Mouse (Mus musculus) naive thymus-derived CD4-positive, alpha-beta T cell, adult 2 months (primary cell): Measurements from ENCODE around the gene Coq10b.

Experiments used
- DNase-seq: peaks from one replicate; pipeline ENCODE4 v3.0.0-alpha.2; 2011; ENCODE audit warnings: low read depth

Coq10b gene

GRCm38 (mm10) chr1:55106919-55107585 is 54.5 kb downstream of the Coq10b start:
- no peak for DNase-seq

DNA sequence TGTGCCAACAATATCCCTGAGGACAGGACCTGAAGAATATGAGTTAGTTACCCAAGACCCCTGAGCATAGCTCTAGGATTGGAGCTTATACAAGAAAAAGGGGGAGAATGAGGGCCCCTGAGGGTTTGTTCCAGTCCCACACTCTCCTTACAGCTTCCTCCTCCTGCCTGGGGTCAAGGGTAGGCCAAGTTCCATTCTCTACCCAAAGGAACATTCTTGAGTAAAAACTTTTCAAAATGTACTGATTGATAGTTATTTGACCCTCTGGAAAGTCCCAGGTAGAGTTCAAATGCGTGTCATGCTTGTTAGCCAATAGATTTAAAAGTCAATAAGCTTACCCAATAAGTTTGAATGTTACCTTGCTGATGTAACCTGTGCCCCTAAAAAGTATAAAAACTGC is 55.1 kb downstream of the Coq10b start:
- no peak for DNase-seq

DNA sequence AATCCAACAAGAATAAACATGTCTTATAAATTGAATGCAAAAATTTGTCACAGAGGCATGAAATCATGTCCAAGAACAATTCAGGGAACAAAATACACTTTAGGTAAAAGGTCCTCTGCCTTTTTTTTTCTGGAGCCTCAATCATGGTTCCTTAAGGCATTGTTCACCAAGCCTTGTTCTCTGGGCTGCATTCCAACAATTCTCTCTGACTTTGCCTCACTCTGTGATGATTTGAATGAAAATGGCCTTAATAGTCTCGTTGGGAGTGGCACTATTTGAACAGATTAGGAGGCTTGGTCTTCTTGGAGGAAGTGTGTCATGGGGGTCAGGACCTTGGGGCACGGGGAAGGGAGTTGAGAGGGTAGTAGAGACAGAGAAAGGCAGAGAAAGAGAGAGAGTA is 55.9 kb downstream of the Coq10b start:
- no peak for DNase-seq

DNA sequence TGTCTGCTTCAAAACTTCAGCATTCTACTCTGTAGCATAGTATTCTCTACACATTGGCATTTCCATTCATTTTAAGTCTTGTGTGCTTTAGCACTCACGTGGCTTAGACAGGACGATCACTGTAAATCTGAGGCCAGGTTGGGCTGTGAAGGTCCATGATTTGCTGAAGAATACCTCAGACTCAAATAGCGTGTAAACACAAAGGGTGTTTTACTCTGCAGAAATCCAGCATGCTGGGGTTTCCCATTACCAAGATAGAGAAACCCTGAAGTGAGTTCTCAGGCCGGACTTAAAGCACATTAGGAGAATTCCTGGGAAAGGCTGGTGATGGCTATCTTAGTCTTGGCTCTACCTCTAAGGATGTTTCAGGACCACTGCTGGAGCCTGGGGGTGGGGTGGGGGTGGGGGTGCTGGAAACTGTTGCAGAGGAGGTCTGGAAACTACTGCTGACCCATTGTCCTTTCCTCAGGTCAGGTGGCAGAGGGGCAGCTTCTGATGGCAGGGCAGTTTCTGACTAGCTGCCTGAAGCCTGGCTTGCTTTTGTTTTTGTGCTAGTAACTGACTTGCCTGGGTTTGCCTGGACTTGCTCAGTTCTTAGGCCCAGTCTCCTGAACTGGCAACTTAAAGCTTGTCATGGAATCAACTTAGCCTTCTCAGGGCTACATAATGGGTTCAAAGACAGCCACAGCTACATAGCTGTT is 56.6 kb downstream of the Coq10b start:
- no peak for DNase-seq
